Mouse (Mus musculus) inflammation-experienced regulatory T-cells, adult 6 months (primary cell): ENCODE results near the gene Kirrel3. TPM values are rescaled to one million over a fixed set of nuclear protein-coding genes. Genes with fewer than 3 reads are reported as not detected.

ENCODE experiments used
- ATAC-seq: one replicate; pipeline ENCODE4 v1.8.0; 2017
- polyA plus RNA-seq, 3 experiments: library from polyadenylated mRNA; unstranded; fragments of 100-300 nt; shearing (Covaris generic); gene quantifications; one replicate each; pipeline ENCODE4 v1.2.1; 2017

Kirrel3 gene
- polyA plus RNA-seq, 3 experiments from 2014 or later, result 0.15 to 0.65 (median 0.54) TPM

DNA sequence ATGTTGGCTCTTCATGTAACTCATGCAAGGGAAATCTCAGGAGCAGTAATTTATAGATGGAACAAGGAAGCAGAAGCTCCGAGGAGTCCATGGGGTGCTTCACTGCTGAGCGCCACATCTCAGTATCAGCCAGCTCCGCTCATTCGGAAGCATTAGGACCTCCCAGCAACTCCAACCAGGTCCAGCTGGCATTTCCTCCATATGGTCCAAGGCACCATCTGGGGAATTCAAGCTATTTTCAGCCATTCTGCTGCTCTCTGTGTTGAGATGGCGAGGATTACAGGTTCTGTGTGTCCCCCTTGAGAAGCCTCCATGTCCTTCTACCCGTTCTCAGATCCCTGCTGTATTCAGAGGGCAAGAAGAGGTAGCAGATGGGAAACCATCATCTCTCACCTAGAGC is 419.5 kb downstream of the Kirrel3 start:
- no peak for ATAC-seq

GRCm38 (mm10) chr9:34908040-34908439 is 422.3 kb downstream of the Kirrel3 start:
- no peak for ATAC-seq

GRCm38 (mm10) chr9:34911838-34912237 is 426.1 kb downstream of the Kirrel3 start:
- ATAC-seq, result no peak

DNA sequence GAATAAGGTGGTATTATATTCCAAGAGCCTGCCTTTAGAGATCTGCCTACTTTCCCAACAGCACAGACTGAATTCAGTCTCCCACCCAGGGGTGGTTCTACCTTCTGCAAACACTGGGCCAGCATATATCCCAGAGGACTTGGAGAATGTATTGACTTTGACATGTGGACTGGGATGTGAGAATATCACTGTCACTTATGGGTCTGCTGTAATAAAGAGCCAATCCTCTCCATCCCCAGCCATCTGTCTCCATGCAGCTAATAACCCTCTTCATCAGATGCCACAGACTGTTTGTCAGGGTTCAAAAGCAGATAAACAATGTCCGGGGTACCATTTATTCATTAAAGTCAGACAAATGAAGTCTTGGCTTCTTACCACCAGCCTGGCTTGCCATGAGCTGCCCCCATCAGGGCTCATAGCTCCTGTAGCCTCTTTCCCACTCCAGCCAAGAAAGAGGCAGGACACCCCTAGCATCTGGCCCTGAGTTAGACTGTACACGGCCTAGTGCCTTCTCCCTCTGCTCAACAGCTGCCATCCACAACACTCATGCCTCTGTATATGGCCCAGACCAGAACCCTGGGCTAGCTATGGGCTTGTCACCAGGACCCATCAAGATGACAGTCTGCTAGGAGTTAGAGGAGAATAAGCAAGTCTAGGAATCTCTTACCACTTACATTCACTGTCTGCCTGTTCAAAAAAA is 426.7 kb downstream of the Kirrel3 start:
- no peak for ATAC-seq

DNA sequence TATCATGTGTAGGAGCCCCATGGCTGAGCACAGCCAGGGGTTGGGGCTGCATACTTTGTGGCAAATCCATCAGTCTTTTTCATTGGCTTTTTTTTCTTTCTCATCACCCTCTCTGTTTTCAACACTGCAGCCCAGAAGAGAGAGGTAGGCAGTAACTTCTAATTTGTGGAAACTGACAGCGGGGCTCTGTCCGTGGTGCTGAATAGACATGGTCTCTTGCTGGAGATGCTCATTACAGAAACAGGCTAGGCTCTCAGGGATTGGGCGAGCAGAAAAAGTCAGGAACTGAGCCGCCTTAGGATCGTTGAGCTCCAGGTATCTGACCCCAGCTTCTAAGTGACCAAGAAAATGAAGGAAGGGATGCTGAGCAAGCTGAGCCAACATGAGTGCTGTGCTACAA is 427.3 kb downstream of the Kirrel3 start:
- no peak for ATAC-seq

- no peak for ATAC-seq
These were observed 433.3 kb downstream of the Kirrel3 start for GRCm38 (mm10) chr9:34918976-34919375.

DNA sequence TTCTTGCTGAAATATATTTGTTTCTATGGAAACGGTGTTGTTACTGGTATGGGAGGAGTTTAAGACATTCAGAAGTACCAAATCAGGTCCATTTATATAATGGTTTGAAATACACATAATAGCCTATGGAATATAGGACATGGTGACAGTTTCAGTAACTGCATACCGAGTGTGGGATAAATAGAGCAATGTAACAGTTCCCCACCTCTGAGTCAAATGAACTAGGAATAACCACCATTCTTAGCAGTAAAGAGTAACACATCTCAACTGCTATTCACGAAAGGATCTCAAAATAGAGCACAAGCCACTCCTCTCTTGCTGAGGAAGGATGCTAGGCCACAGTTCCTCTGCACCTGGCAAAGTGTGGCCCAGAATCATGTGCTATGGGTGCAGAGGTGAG is 434.4 kb downstream of the Kirrel3 start:
- ATAC-seq, result no peak

DNA sequence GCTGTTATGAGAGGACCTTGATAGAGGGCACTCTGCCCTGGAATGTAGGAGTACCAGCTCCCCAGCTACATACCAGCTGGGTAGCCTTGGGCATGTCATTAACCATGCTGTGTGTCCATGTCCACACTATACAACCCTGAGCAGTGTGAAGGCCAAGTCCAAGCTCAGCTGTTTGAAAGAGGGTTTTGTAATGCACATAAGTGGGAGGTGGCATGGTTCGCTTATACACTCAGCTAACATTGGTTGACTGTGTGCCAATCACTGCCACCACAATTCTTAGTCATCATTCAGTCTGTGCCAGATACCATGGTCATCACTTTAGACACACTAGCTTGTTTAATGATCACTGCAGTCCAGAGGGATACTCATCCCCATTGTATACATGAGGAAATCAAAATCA is 436.2 kb downstream of the Kirrel3 start:
- no peak for ATAC-seq

DNA sequence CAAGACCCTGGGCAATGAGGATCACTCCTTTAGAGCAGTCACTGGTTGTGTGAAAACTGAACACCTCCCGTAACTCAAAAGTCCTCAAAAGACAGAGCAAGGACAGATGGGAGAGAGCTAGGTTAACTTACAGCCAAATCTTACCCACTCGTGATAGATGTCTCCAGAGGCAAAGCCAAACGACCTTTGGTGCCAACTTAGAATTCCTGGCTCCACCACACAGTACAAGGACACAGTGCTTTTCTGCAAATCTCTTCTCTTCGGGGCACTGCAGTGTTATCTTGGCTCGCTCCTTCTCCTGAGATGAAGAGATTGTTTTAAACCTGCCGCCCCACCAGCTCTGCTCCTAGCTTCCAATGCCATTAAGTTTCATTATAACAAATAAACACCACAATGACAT is 437.0 kb downstream of the Kirrel3 start:
- no peak for ATAC-seq

- ATAC-seq, result no peak
These were observed 437.6 kb downstream of the Kirrel3 start for GRCm38 (mm10) chr9:34923134-34923931.

GRCm38 (mm10) chr9:34925616-34926015 is 439.9 kb downstream of the Kirrel3 start:
- no peak for ATAC-seq

DNA sequence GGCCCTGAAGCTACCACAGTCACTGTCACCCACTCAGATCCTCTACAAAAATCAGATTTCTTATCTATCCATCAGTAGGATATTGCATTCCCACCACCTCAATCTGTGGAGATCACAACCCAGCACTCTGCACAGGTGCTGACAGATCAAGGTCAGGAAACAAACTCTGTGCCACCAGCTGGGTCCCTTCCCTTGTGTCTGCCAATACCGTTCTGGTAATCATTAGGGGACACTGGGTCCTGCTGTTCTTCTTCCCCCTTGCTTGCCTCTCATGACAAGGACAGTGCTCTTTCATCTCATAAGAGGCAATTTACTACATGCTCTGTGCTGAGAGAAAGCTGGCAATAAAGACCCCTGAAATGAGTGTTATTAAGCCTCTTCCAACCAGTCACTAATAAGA is 444.7 kb downstream of the Kirrel3 start:
- ATAC-seq, result no peak

DNA sequence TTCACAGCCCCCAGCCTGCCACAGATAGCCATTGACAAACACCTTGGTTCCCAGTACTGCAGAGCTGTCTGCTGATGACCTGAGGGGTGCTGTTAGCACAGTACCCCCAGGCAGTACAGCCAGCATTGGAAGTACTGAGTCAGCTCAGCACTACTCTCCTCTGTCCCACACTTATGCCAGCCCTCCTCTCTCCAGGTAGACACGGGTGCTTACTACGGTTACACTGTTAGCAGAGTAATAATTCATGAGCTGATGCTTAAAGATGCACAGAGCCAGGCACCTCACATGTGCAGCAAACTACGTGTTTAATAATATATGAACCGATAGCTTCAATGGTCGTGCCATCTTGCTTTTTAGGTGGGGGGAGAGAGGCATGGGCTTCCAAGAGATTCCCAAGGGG is 452.4 kb downstream of the Kirrel3 start:
- ATAC-seq, result no peak

GRCm38 (mm10) chr9:34939621-34940020 is 453.9 kb downstream of the Kirrel3 start:
- no peak for ATAC-seq

DNA sequence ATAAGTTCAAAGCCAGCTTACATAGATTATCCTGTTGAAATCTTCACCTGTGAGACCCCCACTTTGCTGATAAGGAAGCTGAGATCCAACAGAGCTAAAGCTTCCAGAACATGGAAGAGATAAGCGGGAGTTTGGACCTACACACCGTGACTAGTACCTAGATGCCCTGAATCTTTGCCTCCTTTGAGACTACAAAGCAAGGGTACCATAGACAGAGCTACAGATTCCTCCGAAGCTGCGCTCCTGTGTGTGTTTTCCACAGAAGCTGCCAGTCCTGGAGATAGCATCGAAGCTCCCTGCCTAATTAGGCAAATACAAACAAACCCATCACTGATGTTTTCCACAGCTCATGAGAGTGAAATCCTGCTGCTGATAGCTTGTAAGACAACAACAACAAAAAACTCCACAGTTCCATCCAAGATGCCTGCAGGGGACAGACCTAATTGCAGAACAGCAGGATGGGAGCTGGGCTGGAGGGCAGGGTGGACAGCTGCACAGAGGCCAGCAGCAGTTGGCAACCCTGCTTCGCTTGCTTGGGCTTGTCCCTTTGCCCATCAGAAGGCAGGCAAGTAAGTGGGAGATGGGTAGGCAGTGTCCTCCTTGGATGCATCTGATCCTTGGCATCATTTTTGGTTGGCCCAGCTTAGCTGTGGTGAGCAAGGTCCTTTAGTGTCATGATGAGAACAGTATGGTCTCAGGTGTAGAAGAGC is 456.6 kb downstream of the Kirrel3 start:
- ATAC-seq, result no peak

- no peak for ATAC-seq
These were observed 457.3 kb downstream of the Kirrel3 start for GRCm38 (mm10) chr9:34942996-34943395.

DNA sequence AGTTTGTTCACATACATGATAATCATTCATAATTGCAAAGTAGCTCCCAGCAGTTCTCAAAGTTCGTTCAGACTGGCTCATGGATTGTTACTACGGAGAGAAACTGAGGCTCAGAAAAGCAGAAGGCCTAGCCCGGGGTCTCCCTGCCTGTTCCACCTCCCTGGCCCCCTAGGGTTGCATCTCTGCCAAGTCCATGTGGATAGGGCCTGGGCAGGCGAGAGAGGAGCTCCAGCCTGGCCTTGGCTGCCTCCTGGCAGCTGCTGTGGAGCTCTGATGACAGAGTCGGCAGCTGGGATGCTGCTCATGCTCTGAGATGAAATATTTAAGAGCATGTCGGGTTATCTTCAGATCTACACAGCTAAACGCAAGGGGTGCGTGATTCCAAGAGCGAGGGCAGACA is 459.6 kb downstream of the Kirrel3 start:
- no peak for ATAC-seq

GRCm38 (mm10) chr9:34947258-34947657 is 461.6 kb downstream of the Kirrel3 start:
- no peak for ATAC-seq

GRCm38 (mm10) chr9:34947717-34948116 is 462.0 kb downstream of the Kirrel3 start:
- no peak for ATAC-seq

- no peak for ATAC-seq
These were observed 467.7 kb downstream of the Kirrel3 start for GRCm38 (mm10) chr9:34953420-34953819.

GRCm38 (mm10) chr9:34954212-34954611 is 468.5 kb downstream of the Kirrel3 start:
- ATAC-seq, result no peak

GRCm38 (mm10) chr9:34956512-34956911 is 470.8 kb downstream of the Kirrel3 start:
- ATAC-seq, result no peak

- no peak for ATAC-seq
These were observed 472.0 kb downstream of the Kirrel3 start for GRCm38 (mm10) chr9:34957691-34958090.
